Mouse (Mus musculus) small intestine, adult 2 months (tissue): Measurements from ENCODE around the gene Gsap. TPM values are rescaled to one million over a fixed set of nuclear protein-coding genes. Genes with fewer than 3 reads are reported as not detected.
A peak's percentile ranks its signal among the peaks of the same experiment; 100 is the strongest.

Source experiments
- H3K27ac ChIP-seq: fragments of 200-500 bp; 2 replicates; pipeline ENCODE4 v1.5.1; 2012; ENCODE audit warnings: low read depth, low read length, control low read depth, inconsistent platforms; ENCODE audit not compliant: insufficient read depth
- H3K27me3 ChIP-seq: fragments of 200-500 bp; 2 replicates; pipeline ENCODE4 v1.6.1; 2012; ENCODE audit warnings: mild to moderate bottlenecking, moderate library complexity, low read length, inconsistent platforms; ENCODE audit not compliant: control insufficient read depth, insufficient read depth
- H3K36me3 ChIP-seq: fragments of 200-500 bp; 2 replicates; pipeline ENCODE4 v1.6.1; 2012; ENCODE audit warnings: mild to moderate bottlenecking, low read length, control low read depth, inconsistent platforms; ENCODE audit not compliant: control insufficient read depth, insufficient read depth
- H3K4me1 ChIP-seq: fragments of 200-500 bp; 2 replicates; pipeline ENCODE4 v1.6.1; 2012; ENCODE audit warnings: low read length, inconsistent platforms, mixed read lengths; ENCODE audit not compliant: control insufficient read depth, insufficient read depth, insufficient read length
- H3K4me3 ChIP-seq: fragments of 200-500 bp; 2 replicates; pipeline ENCODE4 v1.5.1; 2012; ENCODE audit warnings: low read depth, mild to moderate bottlenecking, control low read depth, inconsistent platforms, low read length, moderate library complexity
- CTCF ChIP-seq: fragments of 200-500 bp; IDR thresholded peaks from 2 replicates; pipeline ENCODE4 v1.5.1; 2012; ENCODE audit warnings: low read depth, mild to moderate bottlenecking, control low read depth, inconsistent platforms, low read length, moderate library complexity, mixed read lengths; ENCODE audit not compliant: insufficient replicate concordance, insufficient read length; ENCODE audit errors: extremely low read depth
- POLR2A ChIP-seq: fragments of 200-500 bp; IDR thresholded peaks from 2 replicates; pipeline ENCODE4 v1.6.1; 2012; ENCODE audit warnings: low read depth, mild to moderate bottlenecking, control low read depth, inconsistent platforms, low read length, moderate library complexity
- WGBS: fragments of 180-500 bp; shearing (Covaris S2); methylation state at CpG from one replicate; pipeline ENCODE4 v1.1.7; 2018; 5-methylcytosine and 5-hydroxymethylcytosine counted together
- polyA plus RNA-seq: library from polyadenylated mRNA; depleted of rRNA; stranded (reverse); fragments of >200 nt; gene quantifications from 2 replicates; pipeline ENCODE4 v1.2.3, GENCODE M21; 2012

Gene Gsap
- polyA plus RNA-seq, 1 experiment: 0.68 TPM

DNA sequence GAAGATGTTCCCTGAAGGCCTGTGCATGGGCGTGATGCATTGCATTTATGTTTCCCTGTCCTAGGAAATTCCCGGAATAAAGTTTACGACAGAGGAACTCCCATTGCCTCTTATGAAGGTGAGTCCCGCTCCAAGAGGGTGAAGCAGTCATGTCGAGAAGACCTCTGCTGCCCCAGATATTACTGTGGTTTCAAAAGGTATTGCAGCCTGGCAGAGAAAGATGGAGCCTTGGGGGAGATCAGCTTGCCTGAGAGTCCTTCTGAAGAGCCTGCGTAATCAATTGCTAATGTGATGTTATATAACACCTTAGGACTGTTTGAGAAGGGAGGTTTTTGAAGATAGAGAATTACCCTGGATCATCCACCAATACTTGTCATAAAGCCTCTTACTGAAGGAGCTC, 71.8 kb downstream of the Gsap start:
- Histone ChIP-seq H3K36me3 (no peaks in the 10 kb centered on the region), H3K27me3 (no peaks in the 10 kb centered on the region), H3K4me1 (0 out of 2 replicates have a peak, but pooled peaks cover 2% of the 10 kb centered on the region), H3K27ac (no peak overlapping the region), H3K4me3 (no peak overlapping the region)
- 55% methylated on average over 6 of the region's 6 CpGs for WGBS
- TF ChIP-seq POLR2A (no peak), CTCF (peak; percentile 31; the same call in 1 of the 2 replicates)

DNA sequence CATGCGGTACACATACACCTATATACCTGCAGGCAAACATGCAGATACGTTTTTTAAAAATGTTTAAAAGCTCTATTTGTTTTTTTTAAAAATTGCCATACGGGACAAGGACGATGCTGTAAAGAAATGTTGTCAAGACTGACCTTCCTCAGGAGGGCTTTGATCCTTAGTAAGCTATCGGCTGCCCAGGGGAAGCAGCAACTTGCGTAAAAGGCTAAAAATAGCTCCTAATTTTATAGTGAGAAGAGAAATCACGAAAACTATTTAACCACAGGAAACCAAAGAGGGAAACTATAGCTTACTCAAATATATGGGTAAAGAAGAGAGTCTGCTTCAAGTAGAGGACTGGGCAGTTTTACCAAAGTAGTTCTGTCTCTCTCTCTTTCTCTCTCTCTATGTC, 74.7 kb downstream of the Gsap start:
- TF ChIP-seq POLR2A (no peak), CTCF (no peak)
- 71% methylated on average over 7 of the region's 7 CpGs for WGBS
- H3K27ac ChIP-seq: no peak overlapping the region
- H3K4me3 ChIP-seq: no peak overlapping the region
- no peaks in the 10 kb centered on the region for H3K36me3 ChIP-seq
- no peaks in the 10 kb centered on the region for H3K4me1 ChIP-seq
- H3K27me3 ChIP-seq: no peaks in the 10 kb centered on the region

DNA sequence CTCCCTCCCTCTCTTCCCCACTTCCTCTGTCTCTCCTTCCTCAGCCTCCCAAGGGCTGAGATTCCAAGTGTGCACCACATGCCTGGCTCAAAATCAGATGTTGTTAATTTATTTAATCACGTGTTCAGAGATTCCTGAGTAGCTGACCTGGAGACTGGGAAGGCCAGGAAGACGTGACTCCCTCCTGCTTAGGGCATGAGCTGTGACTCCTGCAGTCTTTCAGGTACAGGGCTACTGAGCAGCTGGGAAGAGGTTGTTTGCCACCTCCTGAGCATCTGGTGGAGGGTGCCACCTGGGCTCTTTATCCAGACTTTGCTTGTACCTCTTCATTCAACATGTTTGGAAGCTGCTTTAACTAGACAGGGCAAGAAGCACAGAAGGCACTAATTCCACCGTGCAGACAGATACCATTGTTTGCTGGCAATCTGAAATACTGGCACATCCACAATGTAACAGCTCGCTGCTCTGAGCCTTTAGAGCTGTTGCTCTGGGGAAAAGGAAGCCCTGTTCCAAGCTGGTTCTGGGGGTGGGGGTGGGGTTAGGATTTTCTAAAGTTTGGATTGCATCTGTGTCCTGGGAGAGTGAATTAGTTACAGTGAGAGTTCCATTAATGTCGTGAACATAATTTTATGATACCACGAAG, 75.3 kb downstream of the Gsap start:
- no peak overlapping the region for H3K27ac ChIP-seq
- H3K27me3 ChIP-seq: no peaks in the 10 kb centered on the region
- TF ChIP-seq CTCF (no peak), POLR2A (no peak)
- no peaks in the 10 kb centered on the region for H3K36me3 ChIP-seq
- WGBS: 45% methylated on average over 6 of the region's 6 CpGs
- H3K4me3 ChIP-seq: no peak overlapping the region
- H3K4me1 ChIP-seq: no peaks in the 10 kb centered on the region

DNA sequence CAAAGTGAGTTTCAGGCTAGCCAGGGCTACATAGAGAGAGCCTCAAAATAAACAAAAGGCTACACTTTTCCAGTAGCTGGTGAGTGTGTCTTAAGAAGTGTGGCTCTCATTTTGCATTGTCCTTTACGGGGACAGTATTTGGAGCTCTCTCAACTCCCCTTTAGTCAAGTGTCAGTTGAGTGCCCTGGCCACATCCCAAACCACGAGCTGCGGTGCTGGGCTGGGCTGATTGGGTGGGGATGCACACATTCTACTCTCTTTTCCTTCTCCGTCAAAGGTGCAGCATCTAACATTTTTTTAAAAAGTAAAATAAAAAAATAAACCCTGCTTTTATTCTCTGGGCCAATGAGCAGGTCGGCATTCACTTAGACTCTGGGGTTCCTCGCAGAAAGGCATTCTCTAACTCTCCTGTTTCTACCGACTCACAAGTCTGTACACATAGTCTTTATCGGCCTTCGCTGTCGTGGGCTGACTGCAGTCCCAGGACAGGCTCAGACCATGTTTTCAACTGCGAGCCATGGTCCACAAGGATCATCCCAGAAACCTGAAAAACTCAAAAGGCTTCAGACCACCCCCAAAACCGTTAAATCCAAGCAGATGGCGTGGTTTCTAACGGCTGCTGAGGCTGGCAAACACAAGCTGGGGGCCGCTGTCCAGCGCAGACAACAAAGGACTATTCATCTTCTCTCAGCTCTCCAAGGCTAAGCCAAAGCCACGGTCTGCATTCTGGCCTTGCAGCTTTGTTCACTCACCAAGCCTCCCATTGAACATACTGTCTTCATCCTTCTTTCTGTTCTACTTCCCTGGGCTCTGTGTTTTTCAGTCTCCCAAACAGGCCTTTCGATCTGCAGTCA, 77.4 kb downstream of the Gsap start:
- Histone ChIP-seq H3K36me3 (no peaks in the 10 kb centered on the region), H3K4me1 (no peaks in the 10 kb centered on the region), H3K4me3 (no peak overlapping the region), H3K27ac (no peak overlapping the region), H3K27me3 (no peaks in the 10 kb centered on the region)
- TF ChIP-seq CTCF (no peak), POLR2A (no peak)
- WGBS: 55% methylated on average over 18 of the region's 18 CpGs

DNA sequence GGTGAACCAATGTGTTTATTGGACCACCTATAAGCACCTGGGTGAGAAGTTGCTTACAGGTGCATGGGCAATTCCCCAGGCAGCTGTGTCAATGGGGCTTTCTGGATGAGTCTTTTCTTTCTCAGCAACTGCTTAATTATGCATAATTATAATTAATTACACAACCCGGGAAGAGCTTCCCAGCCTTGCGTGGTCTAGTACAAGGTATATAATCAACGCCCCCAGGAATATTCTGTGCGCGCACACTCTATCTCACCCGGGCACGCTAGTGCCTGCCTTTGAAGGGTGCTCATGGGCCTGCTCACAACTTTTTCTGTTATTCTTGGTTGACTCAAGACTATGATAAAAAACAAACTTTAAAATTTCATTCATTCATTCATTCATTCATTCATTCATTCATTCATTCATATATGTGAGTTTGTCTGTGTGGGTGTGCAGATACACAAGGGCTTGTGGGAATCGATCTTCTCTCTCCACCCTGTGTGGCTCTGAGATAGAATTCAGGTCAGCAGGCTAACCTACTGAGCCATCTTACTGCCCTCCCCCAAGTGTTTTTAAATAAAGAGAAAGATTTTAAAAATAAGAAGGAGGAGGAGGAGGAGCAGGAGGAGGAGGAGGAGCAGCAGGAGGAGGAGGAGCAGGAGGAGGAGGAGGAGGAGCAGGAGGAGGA, 78.4 kb downstream of the Gsap start:
- WGBS: 84% methylated on average over 8 of the region's 8 CpGs
- no peaks in the 10 kb centered on the region for H3K27me3 ChIP-seq
- H3K27ac ChIP-seq: no peak overlapping the region
- H3K4me3 ChIP-seq: no peak overlapping the region
- no peaks in the 10 kb centered on the region for H3K4me1 ChIP-seq
- TF ChIP-seq POLR2A: no peak
- no peak for TF ChIP-seq CTCF
- H3K36me3 ChIP-seq: no peaks in the 10 kb centered on the region

DNA sequence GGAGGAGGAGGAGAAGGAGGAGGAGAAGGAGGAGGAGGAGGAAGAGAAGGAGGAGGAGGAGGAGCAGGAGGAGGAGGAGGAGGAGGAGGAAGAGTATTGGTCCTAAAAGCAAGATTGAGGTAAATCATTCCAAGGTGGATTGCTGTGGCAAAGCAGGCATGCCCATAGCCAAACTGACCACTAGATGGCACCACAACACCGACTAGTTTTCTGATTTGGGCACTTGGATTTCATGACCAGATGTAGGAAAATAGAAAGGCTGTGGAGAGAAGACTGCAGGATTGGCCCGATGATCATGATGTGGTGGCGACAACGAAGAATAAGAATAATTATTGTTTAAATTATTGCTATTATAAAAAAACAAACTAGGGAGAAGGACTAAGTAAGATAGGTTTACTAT, 79.0 kb downstream of the Gsap start:
- 12% methylated on average over 4 of the region's 4 CpGs for WGBS
- no peaks in the 10 kb centered on the region for H3K27me3 ChIP-seq
- no peaks in the 10 kb centered on the region for H3K4me1 ChIP-seq
- no peaks in the 10 kb centered on the region for H3K36me3 ChIP-seq
- no peak overlapping the region for H3K27ac ChIP-seq
- TF ChIP-seq CTCF: peak; percentile 63; the same call in 1 of the 2 replicates
- no peak for TF ChIP-seq POLR2A
- H3K4me3 ChIP-seq: no peak overlapping the region

DNA sequence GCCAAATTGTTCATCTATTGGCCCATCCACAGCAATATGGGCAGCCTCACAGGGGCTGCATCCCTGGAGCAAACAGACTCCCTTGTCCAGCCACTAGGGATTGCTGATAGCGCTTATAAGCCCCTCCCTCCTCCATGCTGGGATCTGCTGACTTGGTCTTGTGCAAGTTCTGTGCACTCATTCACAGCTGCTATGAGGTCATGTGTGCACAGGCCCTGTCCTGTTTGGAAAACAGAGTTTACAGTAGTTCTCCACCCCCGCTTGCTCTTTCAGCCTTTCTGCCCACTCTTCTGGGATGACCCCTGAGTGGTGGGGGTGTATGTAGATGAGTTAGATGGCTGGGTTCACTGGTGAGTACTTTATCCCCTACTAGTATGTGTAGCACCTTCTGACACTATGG, 81.0 kb downstream of the Gsap start:
- Histone ChIP-seq H3K36me3 (no peaks in the 10 kb centered on the region), H3K4me1 (no peaks in the 10 kb centered on the region), H3K27me3 (no peaks in the 10 kb centered on the region), H3K27ac (no peak overlapping the region), H3K4me3 (no peak overlapping the region)
- TF ChIP-seq CTCF: no peak
- TF ChIP-seq POLR2A: no peak
- 73% methylated on average over 2 of the region's 2 CpGs for WGBS
